Mouse (Mus musculus) limb, embryonic 11.5 days (tissue): ENCODE measurements at regions not wholly inside any gene's neighbourhood (a gene's known extent, or its start where the extent isn't known, plus 50 kb on each side); places are given as distances from the start of the nearest gene placed in this dataset.
"Not testable (repeated sequence)": the region's sequence is repeated elsewhere in the genome, so short reads cannot be mapped to it uniquely, and the experiment has no call there.

ENCODE experiments used
- ATAC-seq: fragments of 200-750 bp; cut with Nextera tagmentation; 2 replicates; pipeline ENCODE4 v1.8.0; 2017; ENCODE audit warnings: low read depth; ENCODE audit not compliant: insufficient number of reproducible peaks, low FRiP score, low TSS enrichment
- DNase-seq: peaks from one replicate; pipeline ENCODE4 v3.0.0-alpha.2; 2015; ENCODE audit warnings: low spot score
- H3K27ac ChIP-seq: fragments of 300-500 bp; sonication (generic); replicated peaks from 2 replicates; pipeline ENCODE4 v1.5.1; 2014; ENCODE audit warnings: low read depth, mild to moderate bottlenecking, low read length
- H3K27me3 ChIP-seq: fragments of 300-500 bp; sonication (generic); 2 replicates; pipeline ENCODE4 v1.6.1; 2014; ENCODE audit warnings: mild to moderate bottlenecking, low read length, mixed read lengths; ENCODE audit not compliant: control insufficient read depth, insufficient read depth
- H3K36me3 ChIP-seq: fragments of 300-500 bp; sonication (generic); 2 replicates; pipeline ENCODE4 v1.6.1; 2014; ENCODE audit warnings: mild to moderate bottlenecking, low read length, moderate library complexity, mixed read lengths; ENCODE audit not compliant: control insufficient read depth, insufficient read depth
- H3K4me1 ChIP-seq: fragments of 300-500 bp; sonication (generic); 2 replicates; pipeline ENCODE4 v1.6.1; 2014; ENCODE audit warnings: low read length, mixed read lengths; ENCODE audit not compliant: control insufficient read depth, insufficient read depth
- H3K4me2 ChIP-seq: fragments of 300-500 bp; sonication (generic); 2 replicates; pipeline ENCODE4 v1.6.1; 2014; ENCODE audit warnings: low read depth, mild to moderate bottlenecking, moderate library complexity; ENCODE audit not compliant: severe bottlenecking
- H3K4me3 ChIP-seq: fragments of 300-500 bp; sonication (generic); 2 replicates; pipeline ENCODE4 v1.5.1; 2014; ENCODE audit warnings: low read depth, low read length
- H3K9ac ChIP-seq: fragments of 300-500 bp; sonication (generic); 2 replicates; pipeline ENCODE4 v1.6.1; 2014; ENCODE audit warnings: mild to moderate bottlenecking, low read length
- H3K9me3 ChIP-seq: fragments of 300-500 bp; sonication (generic); 2 replicates; pipeline ENCODE4 v1.6.1; 2016; ENCODE audit warnings: low read length; ENCODE audit not compliant: control insufficient read depth
- WGBS: fragments of 180-500 bp; shearing (Covaris S2); extraction: QIAGEN DNeasy Blood & Tissue Kit; methylation state at CpG from one replicate; pipeline ENCODE4 v1.1.7; 2014; 5-methylcytosine and 5-hydroxymethylcytosine counted together

GRCm38 (mm10) chr9:15420677-15421076 lies 63.1 kb upstream of the Cep295 start:
- Histone ChIP-seq H3K27ac (no peak overlapping the region), H3K27me3 (no peaks in the 10 kb centered on the region), H3K4me1 (peaks cover 5% of the 10 kb centered on the region; the same call in 1 of the 2 replicates), H3K9me3 (no peaks in the 10 kb centered on the region), H3K4me3 (no peak overlapping the region), H3K9ac (no peak overlapping the region), H3K36me3 (no peaks in the 10 kb centered on the region), H3K4me2 (no peak overlapping the region)
- DNase-seq = no peak
- WGBS = 33% methylated on average over 4 of the region's 4 CpGs
- no peak for ATAC-seq

- Histone ChIP-seq H3K36me3 (no peaks in the 10 kb centered on the region), H3K9ac (no peak overlapping the region), H3K4me1 (peaks cover 5% of the 10 kb centered on the region; the same call in 1 of the 2 replicates), H3K4me3 (no peak overlapping the region), H3K4me2 (no peak overlapping the region), H3K27me3 (no peaks in the 10 kb centered on the region), H3K27ac (no peak overlapping the region), H3K9me3 (no peaks in the 10 kb centered on the region)
- 15% methylated on average over 10 of the region's 10 CpGs for WGBS
- peak; percentile 36 for DNase-seq
- no peak for ATAC-seq
These were observed 64.3 kb upstream of the Cep295 start for GRCm38 (mm10) chr9:15421864-15422263.

GRCm38 (mm10) chr9:15434279-15434678 lies 59.0 kb upstream of the Smco4 start:
- not testable (repeated sequence) for H3K4me1 ChIP-seq, H3K4me3 ChIP-seq, H3K9me3 ChIP-seq, H3K27ac ChIP-seq, H3K4me2 ChIP-seq, ATAC-seq, H3K9ac ChIP-seq, H3K36me3 ChIP-seq, DNase-seq, H3K27me3 ChIP-seq
- WGBS = 74% methylated on average over 11 of the region's 11 CpGs

GRCm38 (mm10) chr9:15439319-15439980 lies 53.8 kb upstream of the Smco4 start:
- H3K4me3 ChIP-seq = no peak overlapping the region
- H3K27me3 ChIP-seq = no peaks in the 10 kb centered on the region
- H3K36me3 ChIP-seq = no peaks in the 10 kb centered on the region
- H3K9ac ChIP-seq = no peak overlapping the region
- H3K4me2 ChIP-seq = no peak overlapping the region
- H3K27ac ChIP-seq = no peak overlapping the region
- no peak for ATAC-seq
- DNase-seq = no peak
- H3K9me3 ChIP-seq = no peaks in the 10 kb centered on the region
- no peaks in the 10 kb centered on the region for H3K4me1 ChIP-seq
- 53% methylated on average over 4 of the region's 4 CpGs for WGBS

GRCm38 (mm10) chr9:15442131-15442530 lies 51.1 kb upstream of the Smco4 start:
- Histone ChIP-seq H3K4me1 (no peaks in the 10 kb centered on the region), H3K27me3 (no peaks in the 10 kb centered on the region), H3K9me3 (no peaks in the 10 kb centered on the region), H3K4me2 (no peak overlapping the region), H3K36me3 (no peaks in the 10 kb centered on the region), H3K9ac (no peak overlapping the region), H3K4me3 (no peak overlapping the region), H3K27ac (no peak overlapping the region)
- no peak for ATAC-seq
- 79% methylated on average over 4 of the region's 4 CpGs for WGBS
- DNase-seq = no peak
